In genomic region chr15:79940932-79941331, GRCm38 (mm10) we compare ENCODE assay signal across 10 mouse cellular contexts. TPM values are rescaled to one million over a fixed set of nuclear protein-coding genes. Genes with fewer than 3 reads are reported as not detected.
A peak's percentile ranks its signal among the peaks of the same experiment; 100 is the strongest.
DNase-seq lines count a peak whose midpoint lies in the region; ATAC-seq and TF ChIP-seq lines count a peak whose summit lies in the region.
"Had no signal": no experiment of that assay in that cellular context is flagged by ENCODE, and none has a peak within 500 bp of the region (broad histone marks: within the 10 kb centered on the region; RNA-seq: fewer than 3 reads in every experiment).

No protein-coding gene starts in this region.

- no peaks in the 10 kb centered on the region for H3K36me3 ChIP-seq in heart, postnatal 0 days (replicated peaks; ENCODE audit: control insufficient read depth, insufficient read depth, low read length)
- H3K36me3 ChIP-seq in liver, postnatal 0 days (replicated peaks; ENCODE audit: insufficient read depth, low read length) = no peaks in the 10 kb centered on the region
- H3K36me3 ChIP-seq in hindbrain, embryonic 13.5 days = no peaks in the 10 kb centered on the region
- H3K36me3 ChIP-seq: embryonic facial prominence, embryonic 13.5 days; liver, embryonic 13.5 days had no signal

- TF ChIP-seq EP300 in heart, postnatal 0 days (IDR thresholded peaks at IDR 0.05; ENCODE audit: low read depth) = no peak
- TF ChIP-seq EP300 in liver, postnatal 0 days (IDR thresholded peaks at IDR 0.05; ENCODE audit: low read depth) = no peak

- 22% methylated on average over 8 of the region's 8 CpGs for WGBS in heart, postnatal 0 days
- WGBS in liver, postnatal 0 days (ENCODE audit: insufficient replicate concordance) = 21% methylated on average over 8 of the region's 8 CpGs
- 27% methylated on average over 8 of the region's 8 CpGs for WGBS in hindbrain, embryonic 13.5 days

- H3K27me3 ChIP-seq in heart, postnatal 0 days (ENCODE audit: control insufficient read depth, insufficient read depth, low read length) = peaks cover under 1% of the 10 kb centered on the region; the same call in 1 of the 2 replicates
- H3K27me3 ChIP-seq in liver, postnatal 0 days (ENCODE audit: insufficient read depth, low read length) = peaks cover 7% of the 10 kb centered on the region
- H3K27me3 ChIP-seq in hindbrain, embryonic 13.5 days = 0 out of 2 replicates have a peak, but pooled peaks cover 3% of the 10 kb centered on the region
- H3K27me3 ChIP-seq: embryonic facial prominence, embryonic 13.5 days had no signal

- peak; percentile 90 for TF ChIP-seq CTCF in heart, postnatal 0 days (IDR thresholded peaks at IDR 0.05; ENCODE audit: low read depth)
- TF ChIP-seq CTCF in liver, postnatal 0 days (IDR thresholded peaks at IDR 0.05; ENCODE audit: low read depth) = peak; percentile 94

- no peak overlapping the region for H3K4me3 ChIP-seq in heart, postnatal 0 days (ENCODE audit: low read depth, low read length)
- H3K4me3 ChIP-seq in liver, postnatal 0 days (ENCODE audit: low read depth, low read length) = no peak overlapping the region
- H3K4me3 ChIP-seq in hindbrain, embryonic 13.5 days = no peak overlapping the region
- H3K4me3 ChIP-seq: embryonic facial prominence, embryonic 13.5 days; liver, embryonic 13.5 days had no signal

- H3K9ac ChIP-seq in heart, postnatal 0 days (replicated peaks; ENCODE audit: low read depth, low read length) = no peak overlapping the region
- no peak overlapping the region for H3K9ac ChIP-seq in liver, postnatal 0 days (replicated peaks)
- no peak overlapping the region for H3K9ac ChIP-seq in hindbrain, embryonic 13.5 days
- H3K9ac ChIP-seq: embryonic facial prominence, embryonic 13.5 days; liver, embryonic 13.5 days had no signal

- H3K4me1 ChIP-seq in heart, postnatal 0 days (ENCODE audit: control insufficient read depth, insufficient read depth) = no peaks in the 10 kb centered on the region
- no peaks in the 10 kb centered on the region for H3K4me1 ChIP-seq in liver, postnatal 0 days (ENCODE audit: insufficient read depth)
- H3K4me1 ChIP-seq in hindbrain, embryonic 13.5 days (replicated peaks) = no peaks in the 10 kb centered on the region
- H3K4me1 ChIP-seq: liver, embryonic 13.5 days had no signal

- no peaks in the 10 kb centered on the region for H3K9me3 ChIP-seq in heart, postnatal 0 days (replicated peaks; ENCODE audit: control insufficient read depth, low read length)
- no peaks in the 10 kb centered on the region for H3K9me3 ChIP-seq in liver, postnatal 0 days (ENCODE audit: low read length)
- no peaks in the 10 kb centered on the region for H3K9me3 ChIP-seq in hindbrain, embryonic 13.5 days
- H3K9me3 ChIP-seq: embryonic facial prominence, embryonic 13.5 days; liver, embryonic 13.5 days had no signal

- H3K27ac ChIP-seq in heart, postnatal 0 days (ENCODE audit: low read depth) = no peak overlapping the region
- no peak overlapping the region for H3K27ac ChIP-seq in liver, postnatal 0 days (ENCODE audit: low read depth)
- H3K27ac ChIP-seq in hindbrain, embryonic 13.5 days = no peak overlapping the region
- H3K27ac ChIP-seq: embryonic facial prominence, embryonic 13.5 days; liver, embryonic 13.5 days had no signal

- no peak overlapping the region for H3K4me2 ChIP-seq in heart, postnatal 0 days (ENCODE audit: low read depth, low read length)
- H3K4me2 ChIP-seq in liver, postnatal 0 days (ENCODE audit: low read depth, low read length) = no peak overlapping the region
- H3K4me2 ChIP-seq in hindbrain, embryonic 13.5 days = no peak overlapping the region
- H3K4me2 ChIP-seq: embryonic facial prominence, embryonic 13.5 days; liver, embryonic 13.5 days had no signal

- DNase-seq in heart, postnatal 0 days (ENCODE audit: low spot score) = peak; percentile 43
- DNase-seq in heart, postnatal 25 days (ENCODE audit: low spot score) = no peak
- DNase-seq in spleen, postnatal 10 days (ENCODE audit: low spot score in 2 of 2) = peak; percentile 42 to 73
- no peak for DNase-seq in spleen, postnatal 36 days (ENCODE audit: low spot score in 2 of 2)
- DNase-seq in c-Kit-negative CD71-positive TER-119-positive erythroid progenitor cells, embryonic 14.5 days (ENCODE audit: low read depth, low spot score) = peak; percentile 41
- peak; percentile 41 for DNase-seq in liver, postnatal 0 days
- DNase-seq in left cerebral cortex, postnatal 10 days (ENCODE audit: extremely low spot score in 1 of 2, low spot score in 2 of 2) = no peak
- DNase-seq: liver, embryonic 13.5 days had no signal

- intact Hi-C loops in heart, postnatal 25 days (cut with DNase I) = loop anchor here (10.0 kb wide), 1 partner anchor 284 kb away; no protein-coding TSS in a partner anchor
- intact Hi-C loops in left cerebral cortex, postnatal 10 days (cut with DNase I) = no loop called here

- ATAC-seq in heart, postnatal 0 days (ENCODE audit: insufficient read depth, low read depth) = no peak; the same call in 1 of the 2 replicates
- ATAC-seq in liver, postnatal 0 days = no peak
- ATAC-seq in hindbrain, embryonic 13.5 days (ENCODE audit: low FRiP score) = no peak

RNA-seq across cellular contexts. Expression of gene Cbx7, which starts 30.0 kb away (rescaled TPM):
- 0.50 and 2.1 TPM in 2 replicates for total RNA-seq in heart, postnatal 0 days (2014; rRNA removed; ENCODE audit: low replicate concordance)
- 0.82 and 1.0 TPM in 2 replicates for polyA plus RNA-seq in heart, postnatal 0 days (2015; fragmentation: Nextera tagmentation; extraction: Ambion mirVana)
- 1 to 10 TPM; 9.4 to 9.8 TPM for total RNA-seq in heart, postnatal 25 days (2021)
- 1.0 and 1.2 TPM in 2 replicates for polyA plus RNA-seq in liver, postnatal 0 days (2015; fragmentation: Nextera tagmentation; extraction: Ambion mirVana)
- total RNA-seq in left cerebral cortex, postnatal 10 days (2021) = 1 to 10 TPM; 5.6 to 7.1 TPM
- 3.6 and 3.7 TPM in 2 replicates for polyA plus RNA-seq in hindbrain, embryonic 13.5 days (2015; fragmentation: Nextera tagmentation; extraction: Ambion mirVana)

RNA-seq across cellular contexts. Expression of gene Apobec3, which starts 49.5 kb away (rescaled TPM):
- 2.3 and 5.1 TPM in 2 replicates for total RNA-seq in heart, postnatal 0 days (2014; rRNA removed; ENCODE audit: low replicate concordance)
- polyA plus RNA-seq in heart, postnatal 0 days (2015; fragmentation: Nextera tagmentation; extraction: Ambion mirVana) = 6.3 and 6.6 TPM in 2 replicates
- total RNA-seq in heart, postnatal 25 days (2021) = 1 to 10 TPM; 6.3 to 6.4 TPM
- 34.6 and 38.1 TPM in 2 replicates for polyA plus RNA-seq in liver, postnatal 0 days (2015; fragmentation: Nextera tagmentation; extraction: Ambion mirVana)
- 1 to 10 TPM; 4.4 to 4.7 TPM for total RNA-seq in left cerebral cortex, postnatal 10 days (2021)
- polyA plus RNA-seq in hindbrain, embryonic 13.5 days (2015; fragmentation: Nextera tagmentation; extraction: Ambion mirVana) = 4.5 and 4.7 TPM in 2 replicates

Comparison
In these comparisons a context has a peak if more than half of its experiments do, and no peak if none do; other contexts are left out.
1. DNase-seq: peak in heart, postnatal 0 days (single experiment), spleen, postnatal 10 days (2 of 2), c-Kit-negative CD71-positive TER-119-positive erythroid progenitor cells, embryonic 14.5 days (single experiment) and liver, postnatal 0 days (single experiment); none in heart, postnatal 25 days (single experiment), spleen, postnatal 36 days (0 of 2) and left cerebral cortex, postnatal 10 days (0 of 2).